Mouse (Mus musculus): ENCODE results near the gene Sycp2l. TPM values are rescaled to one million over a fixed set of nuclear protein-coding genes. Genes with fewer than 3 reads are reported as not detected.
A peak's percentile ranks its signal among the peaks of the same experiment; 100 is the strongest.

Sycp2l gene
- polyA plus RNA-seq, 1 experiment: not detected

DNA sequence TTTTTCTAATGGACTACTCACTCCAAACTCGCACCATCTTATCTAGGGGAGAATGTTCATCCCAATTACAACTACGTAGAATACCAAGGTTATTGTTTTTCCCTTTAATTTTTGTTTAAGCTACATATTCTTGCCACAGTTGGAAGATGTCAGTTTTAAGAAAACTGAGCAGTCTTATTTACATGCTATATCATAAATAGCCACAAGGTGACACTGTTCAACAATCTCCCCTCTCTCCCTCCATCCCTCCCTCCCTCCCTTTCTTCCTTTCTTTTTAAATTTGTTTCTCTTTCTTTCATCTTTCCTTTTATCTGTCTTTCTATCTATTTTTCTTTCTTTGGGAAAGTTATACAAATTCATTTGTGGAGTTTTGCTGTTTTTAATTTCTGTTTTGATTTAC is 29.0 kb upstream of the Sycp2l start:
- 20% methylated on average over 2 of the region's 2 CpGs for WGBS
- TF ChIP-seq POLR2A (IDR thresholded peaks at IDR 0.05; ENCODE audit: borderline replicate concordance, extremely low read depth, low read depth, low read length): no peak
- no peak for TF ChIP-seq CTCF (IDR thresholded peaks at IDR 0.05; ENCODE audit: insufficient read depth, low read length)
- DNase-seq: no peak
- no peaks in the 10 kb centered on the region for H3K4me1 ChIP-seq (ENCODE audit: control insufficient read depth, insufficient read depth, low read length)
- no peak overlapping the region for H3K4me3 ChIP-seq (replicated peaks; ENCODE audit: extremely low read depth, low read depth, low read length)

DNA sequence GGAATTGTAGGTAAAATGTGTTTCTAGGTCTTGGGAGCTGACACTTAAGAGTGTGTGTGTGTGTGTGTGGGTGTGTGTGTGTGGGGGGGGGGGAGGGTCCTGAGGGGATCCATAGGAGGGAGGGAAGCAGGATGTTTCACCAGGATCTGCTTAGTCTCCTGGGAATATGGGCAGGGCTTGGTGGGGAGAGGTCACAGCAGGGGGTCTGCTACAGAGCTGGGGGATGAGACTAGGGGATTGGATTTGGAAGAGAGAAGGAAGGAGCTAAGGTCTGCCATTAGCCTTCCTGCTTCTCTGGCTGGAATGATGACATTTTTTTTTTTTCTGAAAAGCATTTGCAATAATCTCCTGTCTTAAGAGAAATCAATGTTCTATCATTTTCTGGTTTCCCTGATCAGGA is 25.4 kb upstream of the Sycp2l start:
- DNase-seq: no peak
- no peak for TF ChIP-seq CTCF (IDR thresholded peaks at IDR 0.05; ENCODE audit: insufficient read depth, low read length)
- TF ChIP-seq POLR2A (IDR thresholded peaks at IDR 0.05; ENCODE audit: borderline replicate concordance, extremely low read depth, low read depth, low read length): no peak
- no peaks in the 10 kb centered on the region for H3K4me1 ChIP-seq (ENCODE audit: control insufficient read depth, insufficient read depth, low read length)
- H3K4me3 ChIP-seq (replicated peaks; ENCODE audit: extremely low read depth, low read depth, low read length): no peak overlapping the region

DNA sequence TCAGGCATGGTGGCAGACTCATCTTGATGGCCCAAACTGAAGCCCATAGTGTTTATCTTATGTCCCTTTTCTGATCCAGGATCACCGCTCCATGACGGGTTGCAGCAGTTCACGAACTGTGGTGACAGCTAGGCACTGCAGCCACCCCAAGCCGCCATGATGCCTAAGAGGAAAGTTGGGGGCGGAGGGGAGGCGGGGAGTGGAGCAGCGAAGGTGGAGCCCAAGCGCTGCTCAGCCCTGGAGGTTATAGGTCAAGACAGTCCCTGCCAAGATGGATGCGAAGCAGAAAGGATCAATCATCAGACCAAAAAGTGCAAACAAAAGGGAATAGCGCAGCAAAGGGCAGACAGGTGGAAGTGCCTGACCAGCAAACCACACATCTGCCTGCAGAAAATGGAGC is 22.8 kb upstream of the Sycp2l start:
- TF ChIP-seq POLR2A (IDR thresholded peaks at IDR 0.05; ENCODE audit: borderline replicate concordance, extremely low read depth, low read depth, low read length) (no peak), CTCF (IDR thresholded peaks at IDR 0.05; ENCODE audit: insufficient read depth, low read length) (no peak)
- no peak for DNase-seq
- 22% methylated on average over 10 of the region's 10 CpGs for WGBS
- H3K4me3 ChIP-seq (replicated peaks; ENCODE audit: extremely low read depth, low read depth, low read length): no peak overlapping the region
- no peaks in the 10 kb centered on the region for H3K4me1 ChIP-seq (ENCODE audit: control insufficient read depth, insufficient read depth, low read length)

DNA sequence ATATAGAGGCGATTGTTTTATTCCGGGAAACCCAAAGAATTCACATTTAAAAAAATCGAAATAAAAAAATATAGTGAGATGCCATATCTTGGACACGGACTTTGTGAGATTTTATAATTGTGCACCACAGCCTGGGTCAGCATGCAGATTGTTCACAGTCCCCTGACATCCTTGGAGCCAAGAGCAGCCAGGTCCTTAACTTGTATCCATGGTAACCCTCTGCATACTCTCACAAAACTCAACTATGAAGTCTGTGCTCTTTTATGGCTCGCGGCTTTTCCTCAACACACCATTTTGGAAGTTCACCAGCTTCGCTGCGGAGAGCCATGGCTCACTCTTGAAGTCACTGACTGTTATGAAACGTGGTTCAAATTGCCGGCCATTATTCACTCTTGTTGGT is 19.9 kb upstream of the Sycp2l start:
- Histone ChIP-seq H3K4me1 (ENCODE audit: control insufficient read depth, insufficient read depth, low read length) (peaks cover 3% of the 10 kb centered on the region; the same call in 1 of the 2 replicates), H3K4me3 (replicated peaks; ENCODE audit: extremely low read depth, low read depth, low read length) (no peak overlapping the region)
- DNase-seq: no peak
- no peak for TF ChIP-seq POLR2A (IDR thresholded peaks at IDR 0.05; ENCODE audit: borderline replicate concordance, extremely low read depth, low read depth, low read length)
- no peak for TF ChIP-seq CTCF (IDR thresholded peaks at IDR 0.05; ENCODE audit: insufficient read depth, low read length)
- WGBS: 72% methylated on average over 10 of the region's 10 CpGs

DNA sequence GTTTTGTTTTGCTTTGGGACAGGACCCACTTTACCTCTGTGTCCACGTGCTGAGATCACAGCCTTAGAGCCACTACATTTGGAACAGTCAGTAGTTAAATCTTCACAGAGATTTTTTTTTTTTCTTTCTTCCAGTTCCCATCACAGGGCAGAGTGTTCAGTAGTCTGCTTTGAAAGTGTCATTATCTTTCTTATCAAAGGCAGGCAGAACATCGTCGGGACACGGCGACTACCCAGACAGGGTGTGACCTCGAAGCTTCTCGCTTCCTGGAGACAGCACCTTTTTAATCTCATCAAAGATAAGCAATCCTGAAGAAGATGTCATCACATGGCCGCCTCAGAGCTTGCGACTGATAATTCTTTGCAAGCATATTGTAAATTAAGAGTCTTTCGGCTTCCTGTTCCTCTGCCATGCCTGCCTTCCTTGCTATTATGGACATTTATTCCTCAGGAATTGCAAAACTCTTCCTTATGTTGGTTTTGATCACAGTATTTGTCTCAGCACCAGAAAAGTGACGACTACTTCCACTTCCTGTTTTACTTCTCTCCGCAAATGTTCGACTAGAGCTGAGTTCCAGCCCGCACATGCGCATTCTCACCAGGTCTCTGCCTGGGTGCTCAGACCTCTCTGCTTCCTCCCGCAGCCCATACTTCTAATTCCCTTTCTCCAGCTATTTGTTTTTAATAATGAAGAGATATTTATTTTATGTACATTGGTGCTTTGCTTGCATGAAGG is 16.6 kb upstream of the Sycp2l start:
- peak overlapping the region; percentile 13 for H3K4me3 ChIP-seq (replicated peaks; ENCODE audit: extremely low read depth, low read depth, low read length)
- no peak for TF ChIP-seq POLR2A (IDR thresholded peaks at IDR 0.05; ENCODE audit: borderline replicate concordance, extremely low read depth, low read depth, low read length)
- no peak for TF ChIP-seq CTCF (IDR thresholded peaks at IDR 0.05; ENCODE audit: insufficient read depth, low read length)
- WGBS: 28% methylated on average over 16 of the region's 16 CpGs
- DNase-seq: no peak
- H3K4me1 ChIP-seq (ENCODE audit: control insufficient read depth, insufficient read depth, low read length): peaks cover 3% of the 10 kb centered on the region; the same call in 1 of the 2 replicates

DNA sequence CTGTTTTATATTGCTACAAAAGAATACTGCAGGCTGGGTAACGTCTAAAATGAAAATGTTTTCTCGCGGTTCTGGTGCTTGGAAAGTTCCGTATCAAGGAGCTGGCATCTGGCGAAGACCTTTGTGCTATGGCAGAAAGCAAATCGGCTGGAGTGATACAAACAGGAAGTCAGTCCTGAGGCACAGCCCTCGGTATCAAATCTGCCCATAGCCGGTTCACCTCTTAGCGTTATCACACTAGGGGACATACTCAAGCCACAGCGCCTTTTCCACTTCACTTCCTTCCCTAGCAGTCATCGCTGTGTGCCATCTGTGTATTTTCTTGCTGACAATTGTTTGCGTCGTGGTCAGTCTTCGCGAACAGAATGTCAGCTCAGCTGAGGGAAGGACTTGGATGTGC is 15.8 kb upstream of the Sycp2l start:
- Histone ChIP-seq H3K4me3 (replicated peaks; ENCODE audit: extremely low read depth, low read depth, low read length) (no peak overlapping the region), H3K4me1 (ENCODE audit: control insufficient read depth, insufficient read depth, low read length) (peaks cover 3% of the 10 kb centered on the region; the same call in 1 of the 2 replicates)
- 67% methylated on average over 15 of the region's 15 CpGs for WGBS
- no peak for TF ChIP-seq POLR2A (IDR thresholded peaks at IDR 0.05; ENCODE audit: borderline replicate concordance, extremely low read depth, low read depth, low read length)
- TF ChIP-seq CTCF (IDR thresholded peaks at IDR 0.05; ENCODE audit: insufficient read depth, low read length): no peak
- no peak for DNase-seq

DNA sequence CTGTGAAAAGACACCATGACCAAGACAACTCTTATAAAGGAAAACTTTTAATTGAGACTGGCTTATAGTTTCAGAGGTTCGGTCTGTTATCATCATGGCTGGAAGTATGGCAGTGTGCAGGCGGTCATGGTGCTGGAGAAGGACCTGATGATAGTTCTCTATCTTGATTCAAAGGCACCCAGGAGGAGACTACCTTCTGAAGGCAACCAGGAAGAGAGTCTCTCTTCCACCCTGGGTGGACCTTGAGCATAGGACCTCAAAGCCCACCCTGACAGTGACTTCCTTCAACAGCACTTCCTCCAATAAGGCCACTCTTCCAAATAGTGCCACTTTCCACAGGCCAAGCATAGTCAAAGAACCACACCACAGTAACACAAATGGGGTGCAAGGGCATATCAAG is 14.1 kb upstream of the Sycp2l start:
- DNase-seq: no peak
- TF ChIP-seq CTCF (IDR thresholded peaks at IDR 0.05; ENCODE audit: insufficient read depth, low read length): no peak
- no peak for TF ChIP-seq POLR2A (IDR thresholded peaks at IDR 0.05; ENCODE audit: borderline replicate concordance, extremely low read depth, low read depth, low read length)
- WGBS: 99% methylated on average over 2 of the region's 2 CpGs
- peaks cover 3% of the 10 kb centered on the region; the same call in 1 of the 2 replicates for H3K4me1 ChIP-seq (ENCODE audit: control insufficient read depth, insufficient read depth, low read length)
- H3K4me3 ChIP-seq (replicated peaks; ENCODE audit: extremely low read depth, low read depth, low read length): no peak overlapping the region

DNA sequence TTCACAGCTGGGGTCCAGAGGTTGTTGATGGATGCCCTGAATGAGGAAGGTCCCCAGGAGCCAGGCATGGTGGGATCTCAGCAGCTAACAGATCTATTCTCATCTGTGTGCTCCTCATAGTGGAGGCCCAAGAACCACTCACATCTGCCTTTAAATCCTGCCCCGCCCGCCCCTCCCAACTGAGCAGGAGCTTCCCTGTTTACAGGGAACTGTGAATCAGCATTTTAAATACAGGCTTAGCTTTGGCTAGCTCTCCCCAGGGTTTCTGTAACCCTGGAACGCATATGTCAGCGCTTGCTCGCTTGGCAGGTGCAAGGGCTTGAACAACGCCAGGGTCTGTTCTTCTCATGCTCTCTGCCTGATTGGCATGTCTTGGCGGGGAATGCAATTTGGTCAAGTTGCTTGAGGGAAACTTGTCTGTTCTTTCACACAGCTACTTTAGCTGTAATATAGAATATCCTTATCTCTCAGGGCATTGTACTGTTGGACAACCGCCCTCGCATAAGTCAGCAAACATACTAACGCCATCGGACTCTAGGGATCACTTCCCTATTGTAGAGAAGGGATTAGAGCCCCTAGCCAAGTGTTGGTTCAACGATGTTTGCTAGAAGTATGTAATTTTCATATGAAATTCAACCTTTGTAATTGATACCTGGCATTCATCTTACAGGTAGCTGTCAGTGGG is 10.1 kb upstream of the Sycp2l start:
- Histone ChIP-seq H3K4me1 (ENCODE audit: control insufficient read depth, insufficient read depth, low read length) (no peaks in the 10 kb centered on the region), H3K4me3 (replicated peaks; ENCODE audit: extremely low read depth, low read depth, low read length) (no peak overlapping the region)
- TF ChIP-seq CTCF (IDR thresholded peaks at IDR 0.05; ENCODE audit: insufficient read depth, low read length) (no peak), POLR2A (IDR thresholded peaks at IDR 0.05; ENCODE audit: borderline replicate concordance, extremely low read depth, low read depth, low read length) (no peak)
- no peak for DNase-seq
- 69% methylated on average over 12 of the region's 12 CpGs for WGBS

DNA sequence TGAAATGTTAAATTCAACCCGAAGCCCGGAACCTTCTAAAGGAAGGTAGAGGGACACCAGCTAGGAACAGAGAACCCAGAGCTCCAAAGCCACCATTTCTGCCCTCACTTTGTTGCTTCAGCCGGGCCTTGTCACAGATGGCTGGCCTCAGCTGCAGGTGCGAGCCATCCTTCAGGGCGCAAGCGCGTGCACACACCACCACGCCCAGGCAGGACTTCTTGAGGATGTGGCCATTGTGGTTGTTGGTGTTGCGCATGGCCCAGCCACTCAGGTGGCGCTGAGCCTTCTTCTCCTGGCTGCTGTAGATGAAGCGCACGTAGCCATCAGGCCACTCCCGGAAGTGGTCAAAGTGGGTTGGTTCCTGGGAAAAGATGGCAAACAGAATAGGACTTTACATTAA is 8.6 kb upstream of the Sycp2l start:
- no peak for DNase-seq
- TF ChIP-seq CTCF (IDR thresholded peaks at IDR 0.05; ENCODE audit: insufficient read depth, low read length) (no peak), POLR2A (IDR thresholded peaks at IDR 0.05; ENCODE audit: borderline replicate concordance, extremely low read depth, low read depth, low read length) (no peak)
- H3K4me1 ChIP-seq (ENCODE audit: control insufficient read depth, insufficient read depth, low read length): no peaks in the 10 kb centered on the region
- whole genome bisulfite sequencing: 92% methylated on average over 13 of the region's 13 CpGs
- H3K4me3 ChIP-seq (replicated peaks; ENCODE audit: extremely low read depth, low read depth, low read length): no peak overlapping the region

DNA sequence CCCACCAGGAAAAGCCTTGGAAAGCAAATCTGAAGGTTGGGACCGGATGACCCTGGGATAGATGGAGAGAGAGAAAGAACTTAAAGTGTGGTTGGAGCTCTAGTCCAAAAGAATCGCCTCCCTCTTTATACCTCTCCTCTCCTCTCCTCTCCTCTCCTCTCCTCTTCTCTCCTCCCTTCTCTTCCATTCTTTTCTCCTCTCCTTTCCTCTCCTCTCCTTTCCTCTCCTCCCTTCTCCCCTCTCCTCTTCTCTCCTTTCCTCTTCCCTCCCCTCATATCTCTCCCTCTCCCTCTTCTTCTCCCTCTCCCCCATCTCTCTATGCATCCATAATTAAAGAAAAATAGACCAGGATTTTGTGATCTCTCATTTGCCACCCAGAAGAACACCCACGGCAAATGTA is 3.2 kb upstream of the Sycp2l start, which contains the start of gene Gcm2:
Gene Gcm2 (minus strand): TSS at position 101 of the 400 bp plus-strand sequence.
- WGBS: 82% methylated on average over 3 of the region's 3 CpGs
- DNase-seq: no peak
- TF ChIP-seq CTCF (IDR thresholded peaks at IDR 0.05; ENCODE audit: insufficient read depth, low read length) (no peak), POLR2A (IDR thresholded peaks at IDR 0.05; ENCODE audit: borderline replicate concordance, extremely low read depth, low read depth, low read length) (no peak)
- H3K4me3 ChIP-seq (replicated peaks; ENCODE audit: extremely low read depth, low read depth, low read length): no peak within 1 kb of the TSS
- no peaks in the 10 kb centered on the region for H3K4me1 ChIP-seq (ENCODE audit: control insufficient read depth, insufficient read depth, low read length)

All from lung, adult 2 months (tissue).